Mouse (Mus musculus) kidney, adult 11 months (tissue): ENCODE results near the gene Ccdc102a.
A peak's percentile ranks its signal among the peaks of the same experiment; 100 is the strongest.

Experiments used
- DNase-seq: peaks from one replicate; pipeline ENCODE4 v3.0.0; 2022

Ccdc102a gene

GRCm38 (mm10) chr8:94917352-94917751 lies 546 bp downstream of the Ccdc102a start:
- DNase-seq: peak; percentile 91

DNA sequence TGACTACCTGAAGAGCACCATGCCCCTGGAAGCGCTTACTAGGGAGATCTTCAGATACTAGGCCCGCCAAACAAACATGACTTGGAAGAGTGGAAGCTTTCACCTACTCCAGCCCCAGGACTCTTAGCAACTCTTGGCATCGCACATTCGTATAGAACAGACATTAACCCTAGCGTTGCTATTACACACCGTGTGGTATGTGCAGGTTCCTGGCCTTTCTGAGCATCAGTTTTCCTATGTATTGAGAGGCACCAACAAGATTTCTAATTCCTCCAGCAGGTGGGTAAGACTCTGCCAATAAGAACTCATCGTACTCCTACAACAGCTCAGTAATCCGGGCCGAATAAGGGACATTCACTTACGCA lies 956 bp downstream of the Ccdc102a start:
- no peak for DNase-seq

GRCm38 (mm10) chr8:94916311-94916959 lies 1.5 kb downstream of the Ccdc102a start:
- DNase-seq: no peak

- DNase-seq: peak; percentile 43
These were observed 3.2 kb downstream of the Ccdc102a start for GRCm38 (mm10) chr8:94914701-94915101.

- DNase-seq: no peak
These were observed 3.6 kb downstream of the Ccdc102a start for GRCm38 (mm10) chr8:94914256-94914655.

GRCm38 (mm10) chr8:94913061-94913660 lies 4.7 kb downstream of the Ccdc102a start:
- peak; percentile 61 for DNase-seq

GRCm38 (mm10) chr8:94908847-94909246 lies 9.1 kb downstream of the Ccdc102a start:
- peak; percentile 80 for DNase-seq

DNA sequence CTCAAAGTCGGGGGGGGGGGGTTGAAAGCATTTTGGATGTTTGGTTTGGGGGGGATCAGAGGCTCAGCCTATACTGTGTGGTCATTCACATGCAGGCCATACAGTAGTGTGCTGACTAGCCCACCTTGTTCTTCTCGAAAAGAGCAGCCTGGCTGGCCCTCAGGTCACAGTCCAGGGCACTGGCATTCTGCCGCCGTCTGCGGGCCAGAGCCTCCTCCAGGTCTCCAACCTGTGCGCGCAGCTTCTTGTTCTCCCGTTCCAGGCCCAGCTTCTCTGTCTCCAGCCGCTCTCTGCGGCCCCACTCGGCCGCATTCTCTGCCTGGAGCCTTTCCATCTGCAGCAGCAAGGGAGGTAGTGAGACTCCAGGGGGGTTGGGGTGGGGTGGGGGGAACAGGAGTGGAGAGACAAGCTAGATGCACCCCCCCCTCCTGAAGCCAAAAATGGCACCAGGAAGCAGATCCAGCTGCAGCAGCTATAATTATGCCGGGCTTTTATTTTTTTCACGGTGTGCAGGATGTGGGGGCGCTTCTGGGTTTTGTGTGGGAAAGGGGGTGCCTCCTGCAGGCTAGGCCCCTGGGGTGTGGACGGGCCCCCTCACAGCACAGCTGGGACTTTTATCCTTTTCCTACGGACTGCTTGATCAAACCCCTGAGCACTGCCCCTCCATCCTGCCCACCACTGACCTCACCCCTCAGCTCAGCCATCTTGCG lies 10.2 kb downstream of the Ccdc102a start:
- peak; percentile 67 for DNase-seq

GRCm38 (mm10) chr8:94904450-94905175 lies 13.3 kb downstream of the Ccdc102a start:
- DNase-seq: peak; percentile 92

DNA sequence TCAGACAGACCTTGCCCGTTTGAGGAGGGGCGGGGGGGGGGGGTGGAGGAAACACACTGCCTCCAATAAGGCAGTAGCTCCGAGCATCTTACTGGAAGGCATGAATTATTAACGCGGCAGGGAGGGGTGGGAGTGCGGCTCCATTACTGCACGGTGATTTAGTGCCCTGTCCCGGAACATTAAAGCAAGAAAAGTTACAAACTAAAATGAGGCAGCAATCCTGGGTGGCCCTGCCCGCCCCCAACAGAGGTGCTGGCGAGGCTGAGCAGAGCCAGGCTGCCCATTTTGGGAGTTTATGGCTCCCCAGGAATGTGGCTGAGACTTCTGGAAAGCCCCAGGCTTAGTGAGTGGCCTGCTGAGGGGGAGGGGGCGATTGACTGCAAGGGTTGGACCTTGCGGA lies 14.2 kb downstream of the Ccdc102a start:
- DNase-seq: peak; percentile 59

- no peak for DNase-seq
These were observed 16.9 kb downstream of the Ccdc102a start for GRCm38 (mm10) chr8:94901031-94901430.

DNA sequence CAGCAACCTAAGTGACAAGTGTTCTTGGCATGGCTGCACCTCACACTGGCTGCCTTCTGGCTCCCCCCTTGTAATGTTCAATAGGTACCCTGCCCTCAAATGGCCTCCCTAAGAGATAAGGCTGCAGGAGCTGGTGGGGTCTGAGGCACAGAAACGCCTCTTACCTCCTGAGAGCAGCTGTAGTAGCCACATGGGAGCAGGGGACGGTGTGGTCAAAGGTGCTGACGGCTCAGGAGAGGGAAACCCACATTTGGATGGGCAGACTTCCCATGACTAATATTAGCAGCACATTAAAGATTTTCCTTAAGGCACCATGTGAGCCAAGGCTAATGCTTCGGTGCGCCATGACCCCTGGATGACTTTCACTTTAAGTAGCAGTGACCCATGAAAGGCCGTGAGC lies 17.3 kb downstream of the Ccdc102a start:
- DNase-seq: peak; percentile 27

- no peak for DNase-seq
These were observed 18.6 kb downstream of the Ccdc102a start for GRCm38 (mm10) chr8:94899262-94899661.

GRCm38 (mm10) chr8:94892917-94893316 lies 25.0 kb downstream of the Ccdc102a start:
- no peak for DNase-seq

GRCm38 (mm10) chr8:94888383-94889036 lies 29.4 kb downstream of the Ccdc102a start:
- no peak for DNase-seq

GRCm38 (mm10) chr8:94880742-94881141 lies 37.2 kb downstream of the Ccdc102a start:
- DNase-seq: no peak

- DNase-seq: no peak
These were observed 41.1 kb downstream of the Ccdc102a start for GRCm38 (mm10) chr8:94876820-94877219.

DNA sequence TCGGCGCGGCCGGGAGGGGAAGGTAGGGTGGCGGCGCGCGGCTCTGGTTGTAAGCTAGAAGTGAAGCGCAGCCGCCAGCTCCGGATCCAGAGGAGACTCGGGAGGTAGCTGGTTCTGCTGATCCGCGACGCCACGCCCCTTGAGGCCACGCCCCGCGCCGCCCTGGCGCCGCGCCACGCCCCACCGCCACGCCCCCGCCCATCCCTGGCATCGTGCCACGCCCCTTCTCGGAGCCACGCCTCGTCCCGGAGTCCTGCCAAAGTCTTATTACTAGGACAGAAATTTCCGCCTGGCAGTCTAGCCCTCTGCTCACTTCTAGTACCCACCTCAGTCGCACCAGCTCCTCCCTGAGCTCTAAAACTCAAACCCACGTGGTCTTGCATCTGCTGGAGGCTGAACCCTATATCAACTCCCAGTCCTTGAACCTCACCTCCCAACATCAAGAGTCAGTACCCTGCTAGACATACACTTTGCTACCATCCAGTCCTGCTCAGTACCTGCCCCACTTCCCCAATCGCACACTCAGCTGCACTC lies 41.6 kb downstream of the Ccdc102a start, which contains the start of gene Dok4:
Gene Dok4 (minus strand): TSS at position 134 of the 534 bp plus-strand sequence.
- DNase-seq: peak; percentile 89

GRCm38 (mm10) chr8:94875871-94876150 lies 42.1 kb downstream of the Ccdc102a start:
- no peak for DNase-seq

GRCm38 (mm10) chr8:94875096-94875870 lies 42.6 kb downstream of the Ccdc102a start:
- DNase-seq: no peak

DNA sequence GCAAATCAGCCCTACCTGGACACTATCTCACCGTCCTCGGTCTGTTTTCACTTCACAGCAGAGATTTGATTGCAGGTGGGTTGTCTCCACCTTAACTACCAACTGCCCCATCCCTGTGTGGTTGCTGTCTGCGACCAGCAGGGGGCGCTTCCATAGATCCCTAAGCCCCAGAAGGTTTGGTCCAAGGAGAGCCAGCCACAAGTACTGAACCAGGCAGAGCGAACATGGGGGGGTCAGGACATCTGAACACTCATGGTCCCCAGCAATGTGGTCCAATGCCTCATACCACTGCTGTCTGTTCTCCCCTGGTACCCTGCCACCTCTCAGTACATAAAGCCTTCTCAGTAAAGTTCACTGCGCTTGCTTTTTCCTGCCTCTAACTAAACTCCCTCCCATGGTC lies 43.5 kb downstream of the Ccdc102a start:
- peak; percentile 74 for DNase-seq

- DNase-seq: no peak
These were observed 45.3 kb downstream of the Ccdc102a start for GRCm38 (mm10) chr8:94872576-94872975.
